Mouse (Mus musculus) gastrocnemius, postnatal 36 days (tissue): Measurements from ENCODE around the gene Gm20517. TPM values are rescaled to one million over a fixed set of nuclear protein-coding genes. Genes with fewer than 3 reads are reported as not detected.
A peak's percentile ranks its signal among the peaks of the same experiment; 100 is the strongest.

Source experiments
- DNase-seq, 2 experiments: peaks; one replicate each; pipeline ENCODE4 v3.0.0; 2022
- intact Hi-C: fragments of 180-260 bp; cut with DNase I; formaldehyde crosslinking; loops from one replicate; pipeline ENCODE4 v1.15.1; 2025
- long read RNA-seq, 2 experiments: library from polyadenylated mRNA; stranded (forward); transcript quantifications; one replicate each; pipeline ENCODE4 v2.0.0; 2021
- total RNA-seq, 2 experiments: library from RNA; stranded (reverse); gene quantifications; 2 replicates each; pipeline ENCODE4 v1.2.3; 2021

Gm20517 gene
- total RNA-seq: 1 to 10 TPM in 1 of 2 experiments, under 1 TPM in 1; 0.42 to 1.3 TPM
- long read RNA-seq, experiment 1: 0 reads
- long read RNA-seq, experiment 2, partial matches to known transcripts: 0 of 1 reads
- long read RNA-seq, experiment 2, other reads (novel, unspliced or antisense): 0 of 1 reads

GRCm38 (mm10) chr17:47610849-47611660 is at the start of gene Gm20517, which contains the start of the genes Bysl and Med20:
Gene Gm20517 (plus strand): TSS chr17:47611589.
Gene Bysl (minus strand): TSS chr17:47611492.
Gene Med20 (plus strand): TSS chr17:47611582.
- DNase-seq: peak; percentile 94 to 95

GRCm38 (mm10) chr17:47562875-47563274 is 48.5 kb upstream of the Gm20517 start:
- DNase-seq: no peak
- intact Hi-C loops: no loop called here

More at GRCm38 (mm10) chr17:47610849-47611660, at the start of gene Gm20517, which contains the start of the genes Bysl and Med20:
- intact Hi-C loops: loop anchor here (5.0 kb wide), 1 partner anchor 66 kb away; no protein-coding TSS in a partner anchor

- intact Hi-C loops: no loop called here
- DNase-seq: no peak
Observed at GRCm38 (mm10) chr17:47564612-47565011, 46.8 kb upstream of the Gm20517 start.

- intact Hi-C loops: no loop called here
- DNase-seq: no peak
Observed at GRCm38 (mm10) chr17:47566133-47566532, 45.3 kb upstream of the Gm20517 start.

- DNase-seq: no peak
- intact Hi-C loops: no loop called here
Observed at GRCm38 (mm10) chr17:47567271-47567670, 44.1 kb upstream of the Gm20517 start.

GRCm38 (mm10) chr17:47568389-47568788 is 43.0 kb upstream of the Gm20517 start:
- no peak for DNase-seq
- intact Hi-C loops: no loop called here

GRCm38 (mm10) chr17:47568951-47569527 is 42.4 kb upstream of the Gm20517 start:
- intact Hi-C loops: no loop called here
- no peak for DNase-seq

- no peak for DNase-seq
- intact Hi-C loops: no loop called here
Observed at GRCm38 (mm10) chr17:47571621-47572020, 39.8 kb upstream of the Gm20517 start.

- intact Hi-C loops: no loop called here
- DNase-seq: no peak
Observed at GRCm38 (mm10) chr17:47572436-47572835, 39.0 kb upstream of the Gm20517 start.

GRCm38 (mm10) chr17:47574028-47574427 is 37.4 kb upstream of the Gm20517 start:
- intact Hi-C loops: no loop called here
- no peak for DNase-seq

GRCm38 (mm10) chr17:47574830-47575229 is 36.6 kb upstream of the Gm20517 start:
- intact Hi-C loops: no loop called here
- no peak for DNase-seq

- intact Hi-C loops: no loop called here
- no peak for DNase-seq
Observed at GRCm38 (mm10) chr17:47578655-47579054, 32.7 kb upstream of the Gm20517 start.

- no peak for DNase-seq
- intact Hi-C loops: no loop called here
Observed at GRCm38 (mm10) chr17:47580962-47581361, 30.4 kb upstream of the Gm20517 start.

- no peak for DNase-seq
- intact Hi-C loops: no loop called here
Observed at GRCm38 (mm10) chr17:47588517-47588916, 22.9 kb upstream of the Gm20517 start.

GRCm38 (mm10) chr17:47591073-47591472 is 20.3 kb upstream of the Gm20517 start:
- intact Hi-C loops: no loop called here
- no peak for DNase-seq

- peak; percentile 88 to 94 for DNase-seq
- intact Hi-C loops: no loop called here
Observed at GRCm38 (mm10) chr17:47593215-47593853, 18.1 kb upstream of the Gm20517 start.

GRCm38 (mm10) chr17:47593854-47594182 is 17.6 kb upstream of the Gm20517 start:
- DNase-seq: no peak
- intact Hi-C loops: no loop called here

GRCm38 (mm10) chr17:47594183-47594968 is 17.0 kb upstream of the Gm20517 start:
- intact Hi-C loops: no loop called here
- DNase-seq: peak in 1 of 2 experiments; percentile 35

- intact Hi-C loops: loop anchor here (5.0 kb wide), 1 partner anchor 83 kb away; no protein-coding TSS in a partner anchor
Observed at GRCm38 (mm10) chr17:47594969-47595247, 16.5 kb upstream of the Gm20517 start.

More at GRCm38 (mm10) chr17:47594969-47595247, 16.5 kb upstream of the Gm20517 start:
- DNase-seq: no peak
